Mouse (Mus musculus) c-Kit-positive CD71-positive TER-119-positive erythroid progenitor cells, embryonic 14.5 days (primary cell): ENCODE results near the gene Rgs1.
A peak's percentile ranks its signal among the peaks of the same experiment; 100 is the strongest.

Source experiments
- DNase-seq: peaks from one replicate; pipeline ENCODE4 v3.0.0-alpha.2; 2013; ENCODE audit warnings: low spot score

Rgs1 gene

GRCm38 (mm10) chr1:144197684-144198083, 51.4 kb downstream of the Rgs1 start:
- peak; percentile 41 for DNase-seq
